29 mouse cellular contexts compared by ENCODE assay signal in the genomic region with DNA sequence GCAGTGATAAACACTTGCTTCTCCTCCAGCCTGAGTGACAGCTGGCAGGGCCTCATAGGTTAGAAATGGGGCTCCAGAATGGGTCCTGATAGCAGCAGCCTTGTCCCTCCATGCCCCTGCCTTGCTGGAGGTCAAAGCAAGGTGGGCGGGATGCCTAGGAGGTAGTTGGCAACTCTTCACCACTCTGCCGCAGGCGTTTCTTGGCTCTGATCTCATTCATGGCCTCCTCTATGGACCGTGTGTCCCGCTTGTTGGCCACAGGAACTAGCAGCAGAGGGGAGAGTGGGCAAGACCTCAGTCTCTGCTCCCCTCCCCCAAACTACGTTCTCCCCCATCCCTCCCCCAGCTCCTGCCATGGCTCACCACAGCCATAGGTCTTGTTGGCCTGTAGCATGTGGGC. TPM values are rescaled to one million over a fixed set of nuclear protein-coding genes. Genes with fewer than 3 reads are reported as not detected.
DNase-seq lines count a peak whose midpoint lies in the region; ATAC-seq and TF ChIP-seq lines count a peak whose summit lies in the region.
"Had no signal": no experiment of that assay in that cellular context is flagged by ENCODE, and none has a peak within 500 bp of the region (broad histone marks: within the 10 kb centered on the region; RNA-seq: fewer than 3 reads in every experiment).

No protein-coding gene starts in this region.

- no peaks in the 10 kb centered on the region for H3K27me3 ChIP-seq in heart, adult 2 months (ENCODE audit: control insufficient read depth, insufficient read depth, low read length)
- H3K27me3 ChIP-seq in forebrain, embryonic 14.5 days (replicated peaks; ENCODE audit: control insufficient read depth, insufficient read depth, low read length) = no peaks in the 10 kb centered on the region
- H3K27me3 ChIP-seq: CH12.LX; heart, embryonic 15.5 days; hindbrain, embryonic 15.5 days; kidney, embryonic 15.5 days; limb, embryonic 12.5 days; liver, embryonic 15.5 days; neural tube, embryonic 15.5 days; stomach, embryonic 15.5 days had no signal

- TF ChIP-seq CTCF in heart, adult 2 months (IDR thresholded peaks at IDR 0.05) = no peak

- no peaks in the 10 kb centered on the region for H3K79me2 ChIP-seq in heart, adult 2 months (replicated peaks; ENCODE audit: control insufficient read depth, insufficient read depth, low read length)

- 65% methylated on average over 6 of the region's 6 CpGs for WGBS in heart, adult 2 months
- 86% methylated on average over 6 of the region's 6 CpGs for WGBS in forebrain, embryonic 14.5 days

- ATAC-seq in forebrain, embryonic 14.5 days = no peak
- ATAC-seq: activated CD4-positive, CD25-positive, alpha-beta regulatory T cell, adult 4 months had no signal

- peaks cover 2% of the 10 kb centered on the region for H3K4me1 ChIP-seq in heart, adult 2 months (ENCODE audit: control insufficient read depth, insufficient read depth, low read length)
- peaks cover 7% of the 10 kb centered on the region for H3K4me1 ChIP-seq in forebrain, embryonic 14.5 days (ENCODE audit: control insufficient read depth, insufficient read depth, low read length)

- H3K9ac ChIP-seq in heart, adult 2 months (ENCODE audit: low read depth, low read length) = no peak overlapping the region
- no peak overlapping the region for H3K9ac ChIP-seq in forebrain, embryonic 14.5 days (ENCODE audit: low read length)
- H3K9ac ChIP-seq: heart, embryonic 15.5 days; hindbrain, embryonic 15.5 days; kidney, embryonic 15.5 days; limb, embryonic 12.5 days; liver, embryonic 15.5 days; lung, embryonic 14.5 days; neural tube, embryonic 15.5 days; stomach, embryonic 15.5 days had no signal

- H3K9me3 ChIP-seq in forebrain, embryonic 14.5 days (replicated peaks; ENCODE audit: control insufficient read depth, low read length) = no peaks in the 10 kb centered on the region
- H3K9me3 ChIP-seq: heart, embryonic 15.5 days; hindbrain, embryonic 15.5 days; kidney, embryonic 15.5 days; limb, embryonic 12.5 days; liver, embryonic 15.5 days; neural tube, embryonic 15.5 days; stomach, embryonic 15.5 days had no signal

- peak; percentile 67 for DNase-seq in gastrocnemius, adult 18-20 months (ENCODE audit: low spot score)
- DNase-seq in gastrocnemius, postnatal 14 days = no peak
- peak in 1 of 2 experiments; percentile 73 for DNase-seq in heart, adult 2 months
- DNase-seq in heart, postnatal 25 days (ENCODE audit: low spot score) = no peak
- DNase-seq in heart, postnatal 14 days = peak; percentile 55 to 65
- no peak for DNase-seq in adrenal gland, postnatal 10 days
- no peak for DNase-seq in layer of hippocampus, postnatal 25 days (ENCODE audit: extremely low spot score in 1 of 2, low spot score in 1 of 2)
- DNase-seq in forebrain, embryonic 14.5 days (ENCODE audit: low spot score) = no peak
- DNase-seq: adrenal gland, adult 2 months; cerebellum, adult 2 months; cerebellum, postnatal 14 days; kidney, adult 18-20 months; kidney, postnatal 25 days; lung, embryonic 14.5 days; lung, postnatal 14 days; midbrain, embryonic 14.5 days; retina, postnatal 1 day; right cerebral cortex, postnatal 14 days had no signal

- peaks cover 16% of the 10 kb centered on the region for H3K36me3 ChIP-seq in heart, adult 2 months (ENCODE audit: control insufficient read depth, insufficient read depth, low read length)
- H3K36me3 ChIP-seq in forebrain, embryonic 14.5 days (ENCODE audit: control insufficient read depth, insufficient read depth, low read length) = peaks cover 52% of the 10 kb centered on the region

- TF ChIP-seq EP300 in heart, adult 2 months (IDR thresholded peaks at IDR 0.05; ENCODE audit: insufficient read depth, low read depth, low read length) = 0 out of 2 replicates have a peak, but pooled peaks have one; percentile 25

- peak overlapping the region; percentile 55; the same call in 1 of the 2 replicates for H3K27ac ChIP-seq in heart, adult 2 months
- H3K27ac ChIP-seq in forebrain, embryonic 14.5 days (ENCODE audit: low read depth, low read length) = no peak overlapping the region
- H3K27ac ChIP-seq: heart, embryonic 15.5 days; hindbrain, embryonic 15.5 days; kidney, embryonic 15.5 days; left cerebral cortex, adult 2 months; limb, embryonic 12.5 days; liver, embryonic 15.5 days; neural tube, embryonic 15.5 days; stomach, embryonic 15.5 days had no signal

- H3K4me3 ChIP-seq in heart, adult 2 months = no peak overlapping the region
- H3K4me3 ChIP-seq in forebrain, embryonic 14.5 days (ENCODE audit: low read depth, low read length) = no peak overlapping the region
- H3K4me3 ChIP-seq: erythroblast, embryonic 14.5 days; heart, embryonic 15.5 days; hindbrain, embryonic 15.5 days; kidney, embryonic 15.5 days; left cerebral cortex, adult 2 months; limb, embryonic 12.5 days; liver, embryonic 15.5 days; neural tube, embryonic 15.5 days; stomach, embryonic 15.5 days had no signal

- intact Hi-C loops in gastrocnemius, postnatal 14 days (cut with DNase I; ENCODE audit: low total_unique reads) = no loop called here
- intact Hi-C loops in heart, adult 2 months (cut with DNase I) = no loop called here
- intact Hi-C loops in heart, postnatal 25 days (cut with DNase I) = no loop called here
- intact Hi-C loops in heart, postnatal 14 days (cut with DNase I) = no loop called here

- no peak overlapping the region for H3K4me2 ChIP-seq in forebrain, embryonic 14.5 days (ENCODE audit: low read length)
- H3K4me2 ChIP-seq: heart, embryonic 15.5 days; hindbrain, embryonic 15.5 days; kidney, embryonic 15.5 days; limb, embryonic 12.5 days; liver, embryonic 15.5 days; lung, embryonic 14.5 days; neural tube, embryonic 15.5 days; stomach, embryonic 15.5 days had no signal

- peak; percentile 39; the same call in 1 of the 2 replicates for TF ChIP-seq POLR2A in heart, adult 2 months (IDR thresholded peaks at IDR 0.05; ENCODE audit: insufficient read depth, low read depth, low read length)

RNA-seq across cellular contexts. Expression of a gene that starts 5.3 kb away (rescaled TPM):
- 100 to 1,000 TPM in 1 of 2 experiments, 10 to 100 TPM in 1; 83.4 to 103 TPM for total RNA-seq in gastrocnemius, adult 18-20 months (2021)
- 100 to 1,000 TPM; 117 to 122 TPM for total RNA-seq in gastrocnemius, postnatal 14 days (2021)
- 10 to 100 TPM; 82.8 to 99.4 TPM for total RNA-seq in heart, adult 2 months (2021)
- 72.9 and 87.8 TPM in 2 replicates for polyA plus RNA-seq in heart, adult 2 months (2012; rRNA removed)
- total RNA-seq in heart, postnatal 25 days (2021) = 10 to 100 TPM; 89.8 to 99.5 TPM
- total RNA-seq in heart, postnatal 14 days (2021) = 10 to 100 TPM; 83.4 to 84.4 TPM
- total RNA-seq in adrenal gland, postnatal 10 days (2021) = 10 to 100 TPM; 66.5 to 72.6 TPM
- 10 to 100 TPM; 48.7 to 48.8 TPM for total RNA-seq in layer of hippocampus, postnatal 25 days (2021)
- 65.4 and 83.9 TPM in 2 replicates for polyA plus RNA-seq in forebrain, embryonic 14.5 days (2014; fragmentation: Nextera tagmentation; extraction: Ambion mirVana)

RNA-seq across cellular contexts. Expression of a gene that starts 7.0 kb away (rescaled TPM):
- total RNA-seq in gastrocnemius, adult 18-20 months (2021) = 1,000 to 10,000 TPM; 5,616 to 7,081 TPM
- 1,000 to 10,000 TPM; 6,763 to 7,262 TPM for total RNA-seq in gastrocnemius, postnatal 14 days (2021)
- 1,000 to 10,000 TPM; 1,523 to 1,659 TPM for total RNA-seq in heart, adult 2 months (2021)
- polyA plus RNA-seq in heart, adult 2 months (2012; rRNA removed) = 1,222 and 1,919 TPM in 2 replicates
- 1,000 to 10,000 TPM; 2,028 to 2,111 TPM for total RNA-seq in heart, postnatal 25 days (2021)
- total RNA-seq in heart, postnatal 14 days (2021) = 1,000 to 10,000 TPM; 1,878 to 1,971 TPM
- 100 to 1,000 TPM in 1 of 2 experiments, 10 to 100 TPM in 1; 89.5 to 224 TPM for total RNA-seq in adrenal gland, postnatal 10 days (2021)
- 1 to 10 TPM; 7.2 to 8.2 TPM for total RNA-seq in layer of hippocampus, postnatal 25 days (2021)
- 5.7 and 5.9 TPM in 2 replicates for polyA plus RNA-seq in forebrain, embryonic 14.5 days (2014; fragmentation: Nextera tagmentation; extraction: Ambion mirVana)

RNA-seq across cellular contexts. Expression of a gene that starts 9.5 kb away (rescaled TPM):
- 100 to 1,000 TPM; 217 to 233 TPM for total RNA-seq in gastrocnemius, adult 18-20 months (2021)
- total RNA-seq in gastrocnemius, postnatal 14 days (2021) = 100 to 1,000 TPM; 340 to 388 TPM
- total RNA-seq in heart, adult 2 months (2021) = 100 to 1,000 TPM; 270 to 280 TPM
- 439 and 479 TPM in 2 replicates for polyA plus RNA-seq in heart, adult 2 months (2012; rRNA removed)
- 100 to 1,000 TPM; 290 to 310 TPM for total RNA-seq in heart, postnatal 25 days (2021)
- 100 to 1,000 TPM; 326 to 379 TPM for total RNA-seq in heart, postnatal 14 days (2021)
- 100 to 1,000 TPM; 677 to 708 TPM for total RNA-seq in adrenal gland, postnatal 10 days (2021)
- 100 to 1,000 TPM; 376 to 385 TPM for total RNA-seq in layer of hippocampus, postnatal 25 days (2021)
- 793 and 798 TPM in 2 replicates for polyA plus RNA-seq in forebrain, embryonic 14.5 days (2014; fragmentation: Nextera tagmentation; extraction: Ambion mirVana)

RNA-seq across cellular contexts. Expression of a gene that starts 16.7 kb away (rescaled TPM):
- total RNA-seq in gastrocnemius, adult 18-20 months (2021) = 100 to 1,000 TPM; 292 to 304 TPM
- 100 to 1,000 TPM; 278 to 315 TPM for total RNA-seq in gastrocnemius, postnatal 14 days (2021)
- 100 to 1,000 TPM; 532 to 626 TPM for total RNA-seq in heart, adult 2 months (2021)
- 632 and 932 TPM in 2 replicates for polyA plus RNA-seq in heart, adult 2 months (2012; rRNA removed)
- 100 to 1,000 TPM; 550 to 562 TPM for total RNA-seq in heart, postnatal 25 days (2021)
- total RNA-seq in heart, postnatal 14 days (2021) = 100 to 1,000 TPM; 438 to 444 TPM
- total RNA-seq in adrenal gland, postnatal 10 days (2021) = 100 to 1,000 TPM; 180 to 220 TPM
- total RNA-seq in layer of hippocampus, postnatal 25 days (2021) = 100 to 1,000 TPM; 127 to 129 TPM
- polyA plus RNA-seq in forebrain, embryonic 14.5 days (2014; fragmentation: Nextera tagmentation; extraction: Ambion mirVana) = 165 and 190 TPM in 2 replicates

RNA-seq across cellular contexts. Expression of a gene that starts 16.9 kb away (rescaled TPM):
- total RNA-seq in gastrocnemius, adult 18-20 months (2021) = 10 to 100 TPM; 35.3 to 37.2 TPM
- total RNA-seq in gastrocnemius, postnatal 14 days (2021) = 10 to 100 TPM; 34.9 to 35.7 TPM
- 10 to 100 TPM; 50.8 to 58.7 TPM for total RNA-seq in heart, adult 2 months (2021)
- polyA plus RNA-seq in heart, adult 2 months (2012; rRNA removed) = 65.0 and 80.9 TPM in 2 replicates
- total RNA-seq in heart, postnatal 25 days (2021) = 10 to 100 TPM; 48.0 to 54.0 TPM
- 10 to 100 TPM; 52.0 to 54.4 TPM for total RNA-seq in heart, postnatal 14 days (2021)
- 10 to 100 TPM; 73.9 to 86.6 TPM for total RNA-seq in adrenal gland, postnatal 10 days (2021)
- 10 to 100 TPM; 86.9 to 87.6 TPM for total RNA-seq in layer of hippocampus, postnatal 25 days (2021)
- 105 and 118 TPM in 2 replicates for polyA plus RNA-seq in forebrain, embryonic 14.5 days (2014; fragmentation: Nextera tagmentation; extraction: Ambion mirVana)

Comparison
In these comparisons a context has a peak if more than half of its experiments do, and no peak if none do; other contexts are left out.
1. DNase-seq: peak in gastrocnemius, adult 18-20 months (single experiment) and heart, postnatal 14 days (2 of 2); none in gastrocnemius, postnatal 14 days (single experiment), heart, postnatal 25 days (single experiment), adrenal gland, postnatal 10 days (single experiment), layer of hippocampus, postnatal 25 days (0 of 2) and forebrain, embryonic 14.5 days (single experiment).
2. RNA of a gene that starts 7.0 kb away (total RNA-seq): 6,763 to 7,262 TPM in gastrocnemius, postnatal 14 days, 5,616 to 7,081 TPM in gastrocnemius, adult 18-20 months, 2,028 to 2,111 TPM in heart, postnatal 25 days, 1,878 to 1,971 TPM in heart, postnatal 14 days, 1,523 to 1,659 TPM in heart, adult 2 months and 89.5 to 224 TPM in adrenal gland, postnatal 10 days; 7.2 to 8.2 TPM in layer of hippocampus, postnatal 25 days; every median in the first group is over 4 times any median in the second.